Mouse (Mus musculus): Measurements from ENCODE around the gene Plg.

The Plg gene

DNA sequence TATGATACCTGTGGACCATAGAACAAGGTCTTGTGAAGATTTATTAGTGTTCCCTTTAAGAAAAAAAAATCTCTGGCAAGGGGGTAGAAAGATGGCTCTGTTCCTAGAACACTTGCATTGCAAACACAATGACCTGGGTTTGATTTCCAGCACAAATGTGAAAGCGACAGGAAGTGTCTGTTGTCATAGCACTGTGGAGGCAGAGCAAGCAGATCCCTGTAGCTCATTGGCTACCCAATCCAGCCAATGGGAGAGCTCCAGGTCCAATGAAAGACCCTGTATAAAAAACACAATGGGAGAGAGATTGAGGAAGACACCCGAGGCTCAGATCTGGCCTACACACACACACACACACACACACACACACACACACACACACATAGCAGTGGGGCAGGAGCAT, 4.1 kb downstream of the Plg start:
- in situ Hi-C loops (cut with MboI, MseI) = loop anchor here (5.0 kb wide), 2 partner anchors 335 to 355 kb away; no protein-coding TSS in a partner anchor

DNA sequence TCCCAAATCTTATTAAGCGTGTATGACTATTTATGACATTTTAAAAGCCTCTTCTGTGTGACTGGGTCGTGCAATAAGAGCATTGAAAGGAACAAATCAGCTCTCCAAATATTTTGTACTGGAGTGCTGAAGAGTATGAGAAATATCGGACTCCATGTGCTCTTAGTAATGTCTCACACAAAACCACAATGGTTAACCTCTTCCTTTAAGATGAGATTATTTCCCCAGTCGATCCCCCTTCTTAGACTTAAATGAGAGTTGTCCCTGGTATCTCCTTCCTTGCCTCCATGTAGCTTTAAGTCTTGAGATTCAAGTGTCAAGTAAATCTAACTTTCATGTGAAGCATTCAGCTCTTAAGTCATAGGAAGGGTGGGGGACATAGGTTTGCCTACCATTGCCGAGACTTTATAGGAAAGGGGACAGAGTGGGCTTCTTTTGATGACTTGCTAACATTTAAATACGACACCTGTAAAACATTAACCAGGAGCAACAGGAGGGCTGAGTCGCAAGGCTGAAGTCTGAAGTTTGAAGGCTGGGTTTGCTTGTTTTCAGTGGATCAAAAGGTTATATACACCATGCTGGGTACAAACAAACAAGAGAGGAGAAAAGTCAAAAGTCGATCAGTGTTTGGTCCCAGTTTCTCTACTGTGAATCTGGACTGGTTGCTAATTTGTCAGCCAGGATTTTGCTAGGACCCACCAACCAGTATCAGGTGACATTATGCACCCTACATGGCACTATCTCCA, 6.8 kb downstream of the Plg start:
- in situ Hi-C loops (cut with MboI, MseI) = loop anchor here in 1 of 2 experiments (5.0 kb wide), 1 partner anchor 338 kb away; no protein-coding TSS in a partner anchor

DNA sequence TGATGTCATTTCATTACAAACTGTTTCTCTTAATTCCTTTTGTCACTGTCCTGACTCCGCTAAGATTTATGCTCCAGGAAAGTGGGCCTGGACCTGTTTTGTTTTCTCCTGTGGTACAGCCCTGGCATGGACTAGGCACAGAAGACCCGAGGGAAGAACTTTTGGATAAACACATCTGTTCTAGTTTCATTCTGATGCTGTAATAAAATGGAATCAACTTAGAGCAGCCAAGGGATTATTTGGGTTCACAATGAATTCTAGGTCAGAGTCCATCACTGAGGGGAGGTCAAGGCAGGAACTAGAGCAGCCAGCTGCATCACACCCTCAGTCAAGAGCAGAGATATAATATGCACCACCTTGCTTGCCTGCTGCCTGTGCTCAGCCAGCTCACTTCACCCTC, 9.4 kb downstream of the Plg start:
- in situ Hi-C loops (cut with MboI, MseI) = loop anchor here in 1 of 2 experiments (5.0 kb wide), 1 partner anchor 340 kb away; no protein-coding TSS in a partner anchor

DNA sequence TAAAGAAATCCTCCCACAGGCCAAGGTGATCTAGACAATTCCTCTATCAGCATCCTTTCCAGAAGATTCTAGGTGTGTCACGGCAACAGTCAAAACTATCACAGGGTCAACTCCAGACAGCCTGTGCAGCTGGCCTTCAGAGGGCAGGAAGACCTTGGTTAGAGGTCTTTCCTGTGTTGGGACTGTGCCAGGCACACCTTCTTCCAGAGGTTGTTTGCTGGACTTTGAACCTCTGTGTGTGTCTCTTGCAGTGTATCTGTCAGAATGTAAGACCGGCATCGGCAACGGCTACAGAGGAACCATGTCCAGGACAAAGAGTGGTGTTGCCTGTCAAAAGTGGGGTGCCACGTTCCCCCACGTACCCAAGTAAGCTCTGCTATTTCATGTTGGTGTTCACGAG, 9.8 kb downstream of the Plg start:
- in situ Hi-C loops (cut with MboI, MseI) = loop anchor here in 1 of 2 experiments (5.0 kb wide), 1 partner anchor 341 kb away; no protein-coding TSS in a partner anchor

DNA sequence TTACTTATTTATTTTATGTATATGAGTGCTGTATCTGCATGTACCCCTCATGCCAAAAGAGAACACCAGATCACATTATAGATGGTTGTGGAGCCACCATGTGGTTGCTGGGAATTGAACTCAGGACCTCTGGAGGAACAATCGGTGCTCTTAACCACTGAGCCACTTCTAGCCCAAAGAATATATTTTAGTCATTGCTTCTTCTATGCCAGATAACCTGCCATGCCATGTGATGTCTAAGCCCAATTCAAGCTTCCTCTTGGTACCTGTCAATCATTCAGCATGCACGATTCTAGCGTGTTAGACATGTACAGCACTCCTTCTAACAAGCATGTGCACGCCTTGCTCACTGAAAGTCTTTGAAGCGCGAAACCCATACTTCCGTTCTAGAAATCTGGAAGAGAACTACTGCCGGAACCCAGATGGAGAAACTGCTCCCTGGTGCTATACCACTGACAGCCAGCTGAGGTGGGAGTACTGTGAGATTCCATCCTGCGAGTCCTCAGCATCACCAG, 17.8 kb downstream of the Plg start:
- in situ Hi-C loops (cut with MboI, MseI) = no loop called here

DNA sequence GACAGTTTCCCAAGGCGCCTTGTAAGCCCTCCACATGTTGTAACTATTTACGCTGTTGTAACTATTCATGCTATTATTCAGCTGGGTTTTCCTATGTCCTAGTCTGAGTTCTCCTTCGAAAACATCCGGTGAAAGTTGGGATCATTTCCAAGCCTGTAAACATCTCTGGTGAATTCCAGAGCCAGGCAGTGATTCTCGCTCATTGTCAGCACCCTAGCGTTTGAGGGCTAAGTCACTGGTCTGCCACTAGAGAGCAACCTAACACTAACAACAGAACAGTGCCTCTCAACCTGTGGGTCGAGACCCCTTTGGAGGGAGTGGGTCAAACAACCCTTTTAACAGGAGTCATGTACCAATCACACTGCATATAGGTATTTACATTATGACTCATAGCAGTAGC, 25.0 kb downstream of the Plg start:
- in situ Hi-C loops (cut with MboI, MseI) = no loop called here

DNA sequence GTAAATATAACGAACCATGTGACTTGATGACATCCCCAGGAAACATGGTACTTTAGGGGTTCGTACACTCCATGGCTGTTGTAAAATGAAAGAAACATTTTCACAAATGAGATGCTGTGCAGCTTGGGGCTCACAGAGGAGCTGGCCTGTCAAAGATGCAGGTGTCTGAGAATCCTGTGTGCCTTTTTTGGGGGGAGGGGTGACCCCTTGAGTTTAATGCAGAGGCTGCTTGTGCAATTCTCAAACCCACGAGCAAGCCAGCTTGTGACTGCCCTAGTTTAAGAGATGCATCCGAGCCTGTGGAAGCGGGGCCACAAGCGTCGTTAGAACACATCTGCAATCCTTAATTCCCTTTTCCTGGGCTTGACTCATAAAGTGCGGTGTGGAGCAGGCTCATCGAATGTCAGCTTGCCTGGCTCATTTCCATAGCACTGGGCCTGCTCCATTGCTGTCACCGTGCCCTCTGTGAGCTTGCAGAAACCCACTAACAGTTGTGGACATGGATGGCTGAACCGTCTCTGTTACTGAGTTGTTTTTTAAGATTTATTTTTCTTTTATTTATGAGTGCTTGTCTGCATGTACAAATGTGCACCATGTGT, 31.0 kb downstream of the Plg start:
- in situ Hi-C loops (cut with MboI, MseI) = no loop called here

DNA sequence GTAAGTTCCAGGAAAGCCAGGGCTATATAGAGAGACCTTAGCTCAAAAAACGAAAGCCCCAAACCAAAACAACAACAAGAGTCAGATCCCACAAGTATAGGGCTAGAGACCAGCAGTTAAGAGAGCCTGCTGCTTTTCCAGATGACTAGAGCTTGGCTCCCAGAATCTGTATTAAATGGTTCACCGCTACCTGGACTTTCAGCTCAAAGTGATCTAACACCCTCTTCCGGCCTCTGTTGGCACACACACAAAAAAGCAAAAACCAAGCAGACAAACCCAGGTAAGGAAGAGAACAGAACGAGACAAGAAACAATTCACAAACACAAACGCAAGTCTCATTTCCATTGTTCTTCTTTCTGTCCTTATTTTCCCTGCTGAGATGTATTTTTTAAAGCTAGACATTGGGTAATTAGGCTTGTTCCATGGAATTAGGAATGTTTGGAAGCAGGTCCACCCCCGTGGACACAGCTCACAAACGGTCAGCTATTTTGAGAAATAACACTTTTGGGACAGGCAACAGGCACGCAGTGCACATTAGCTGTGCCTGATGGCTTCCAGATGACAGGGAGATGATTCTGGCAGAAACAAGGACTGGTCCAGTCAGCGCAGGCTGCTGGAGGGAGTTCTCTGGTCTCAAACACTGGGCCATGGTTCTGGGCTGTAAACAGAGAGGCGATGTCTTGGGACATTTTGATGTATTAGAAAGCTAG, 33.9 kb downstream of the Plg start:
- in situ Hi-C loops (cut with MboI, MseI) = loop anchor here in 1 of 2 experiments (10.0 kb wide), 1 partner anchor 252 kb away; no protein-coding TSS in a partner anchor

DNA sequence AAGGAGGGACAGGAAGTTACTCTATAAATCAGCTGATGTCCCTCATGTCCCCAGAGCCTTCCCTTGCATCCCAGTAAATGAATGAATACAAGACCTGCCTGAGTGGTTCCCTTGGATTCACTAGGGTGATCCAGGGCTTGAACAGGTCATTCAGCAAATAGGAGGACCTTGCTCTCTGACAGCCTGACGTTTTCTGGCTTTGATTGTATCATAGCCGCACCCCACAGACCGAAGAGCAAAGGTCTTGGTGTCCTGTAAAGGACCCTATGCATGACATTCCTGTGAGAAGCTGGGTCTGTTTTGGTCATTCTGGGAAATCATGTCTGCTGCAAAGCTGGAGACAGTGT, 34.5 kb downstream of the Plg start:
- in situ Hi-C loops (cut with MboI, MseI) = loop anchor here in 1 of 2 experiments (10.0 kb wide), 1 partner anchor 252 kb away; no protein-coding TSS in a partner anchor

DNA sequence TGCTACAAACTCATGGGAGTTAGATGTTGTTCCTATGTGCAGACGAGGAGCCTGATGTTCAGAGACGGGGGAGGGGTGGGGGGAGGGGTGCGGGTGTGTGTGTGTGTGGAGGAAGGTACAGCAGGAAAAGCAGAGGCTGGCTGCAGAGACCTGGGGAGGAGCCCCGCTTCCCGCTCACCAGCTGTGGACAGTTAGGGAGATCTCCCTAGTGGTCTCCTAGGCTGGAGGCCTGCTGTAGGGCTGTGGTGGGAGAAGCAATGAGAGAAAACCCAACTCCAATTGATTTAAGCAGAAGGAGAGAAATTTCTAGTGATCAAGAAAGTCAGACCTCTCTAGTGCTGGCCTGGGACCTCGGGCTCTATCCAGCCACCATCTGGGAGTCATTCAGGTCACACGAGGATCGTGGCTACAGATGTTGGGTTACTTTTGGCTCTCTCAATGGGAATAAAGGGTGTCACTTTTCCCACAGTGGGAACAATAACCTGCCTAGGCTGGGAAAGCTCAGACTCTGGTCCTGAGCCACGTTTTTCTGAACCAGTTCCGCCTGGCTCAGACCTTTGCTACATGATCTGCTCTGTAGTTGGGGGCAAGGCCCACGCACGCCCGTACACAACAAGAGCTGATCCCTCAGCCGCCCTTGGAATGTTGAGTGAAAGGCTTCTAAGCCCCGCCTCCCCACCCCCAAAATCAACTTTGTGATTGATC, 36.8 kb downstream of the Plg start:
- in situ Hi-C loops (cut with MboI, MseI) = loop anchor here in 1 of 2 experiments (10.0 kb wide), 1 partner anchor 250 kb away; no protein-coding TSS in a partner anchor

DNA sequence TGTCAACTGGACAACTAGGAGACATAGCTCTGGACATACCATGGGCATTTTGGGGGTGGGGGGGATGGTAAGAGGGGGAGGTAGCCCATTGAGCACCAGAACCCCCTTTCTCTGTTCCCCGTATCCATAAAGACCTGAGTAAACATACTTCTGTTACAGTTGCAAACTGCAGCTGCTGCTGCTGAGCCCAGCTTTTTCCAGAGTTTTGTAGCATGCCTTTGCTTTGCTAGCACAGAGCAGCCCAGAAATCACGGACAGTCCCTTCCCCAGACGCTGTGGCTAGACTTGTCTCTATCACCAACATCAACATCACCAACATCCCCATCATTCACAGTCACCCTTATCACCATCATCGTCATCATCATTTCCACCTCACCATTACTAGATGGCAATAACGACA, 37.3 kb downstream of the Plg start:
- in situ Hi-C loops (cut with MboI, MseI) = loop anchor here in 1 of 2 experiments (10.0 kb wide), 1 partner anchor 249 kb away; no protein-coding TSS in a partner anchor

DNA sequence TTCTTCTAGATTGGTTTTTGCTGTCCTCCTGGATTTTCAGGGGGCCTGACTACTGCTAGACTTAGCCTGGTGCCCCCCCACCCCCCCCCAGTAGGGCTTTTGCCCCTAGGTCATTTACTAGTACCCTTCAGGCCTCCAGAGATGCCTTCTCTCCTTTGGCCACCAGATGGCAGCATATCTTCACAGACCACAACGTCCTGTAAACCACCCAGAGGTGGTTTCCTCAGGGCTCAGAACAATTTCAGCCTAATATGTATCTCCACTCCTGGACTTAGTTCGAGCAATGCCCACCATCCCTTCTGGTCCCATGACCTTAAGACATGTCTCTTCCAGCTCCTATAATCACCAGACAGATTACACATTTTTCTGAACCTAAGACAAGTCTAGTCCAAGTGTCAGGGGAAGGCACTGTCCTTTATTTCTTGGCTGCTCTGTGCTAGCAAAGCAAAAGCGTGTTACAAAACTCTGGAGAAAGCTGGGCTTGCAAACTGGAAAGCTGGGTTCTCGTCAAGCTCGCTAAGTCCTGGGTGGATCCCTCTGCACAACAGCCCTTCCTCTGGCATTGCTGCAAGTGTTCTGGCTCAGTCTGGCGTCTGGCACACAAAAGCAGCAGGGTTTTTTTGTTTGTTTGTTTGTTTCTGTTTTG, 38.0 kb downstream of the Plg start:
- in situ Hi-C loops (cut with MboI, MseI) = loop anchor here in 1 of 2 experiments (10.0 kb wide), 1 partner anchor 248 kb away; no protein-coding TSS in a partner anchor

DNA sequence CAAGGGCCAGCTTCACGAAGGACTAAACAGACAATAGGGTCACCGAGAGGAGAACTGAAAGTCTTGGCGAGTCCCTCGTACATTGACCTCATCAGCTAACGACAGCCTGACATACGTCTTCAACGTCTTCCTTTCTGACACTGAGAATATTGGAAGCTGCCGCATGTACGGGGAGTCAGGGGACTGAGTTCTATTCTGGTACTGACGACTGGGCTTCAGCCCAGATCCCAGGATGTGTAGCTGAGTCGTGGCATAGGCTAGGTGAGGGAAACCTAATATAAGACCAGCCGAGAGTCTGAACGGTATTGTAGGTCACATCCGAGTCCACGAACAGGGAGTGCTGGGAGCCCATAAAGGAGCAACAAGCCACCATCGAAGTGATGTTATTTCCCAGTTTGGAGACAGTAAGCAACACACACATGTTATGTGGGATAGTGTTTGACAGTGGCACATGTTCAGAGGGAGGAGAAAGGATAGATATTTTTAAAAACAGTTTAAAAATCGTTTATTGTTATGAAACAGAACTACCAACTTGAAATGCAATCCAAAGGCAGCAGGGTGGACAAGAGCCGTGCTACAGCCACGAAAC, 41.2 kb downstream of the Plg start:
- in situ Hi-C loops (cut with MboI, MseI) = loop anchor here in 1 of 2 experiments (10.0 kb wide), 1 partner anchor 245 kb away; no protein-coding TSS in a partner anchor

DNA sequence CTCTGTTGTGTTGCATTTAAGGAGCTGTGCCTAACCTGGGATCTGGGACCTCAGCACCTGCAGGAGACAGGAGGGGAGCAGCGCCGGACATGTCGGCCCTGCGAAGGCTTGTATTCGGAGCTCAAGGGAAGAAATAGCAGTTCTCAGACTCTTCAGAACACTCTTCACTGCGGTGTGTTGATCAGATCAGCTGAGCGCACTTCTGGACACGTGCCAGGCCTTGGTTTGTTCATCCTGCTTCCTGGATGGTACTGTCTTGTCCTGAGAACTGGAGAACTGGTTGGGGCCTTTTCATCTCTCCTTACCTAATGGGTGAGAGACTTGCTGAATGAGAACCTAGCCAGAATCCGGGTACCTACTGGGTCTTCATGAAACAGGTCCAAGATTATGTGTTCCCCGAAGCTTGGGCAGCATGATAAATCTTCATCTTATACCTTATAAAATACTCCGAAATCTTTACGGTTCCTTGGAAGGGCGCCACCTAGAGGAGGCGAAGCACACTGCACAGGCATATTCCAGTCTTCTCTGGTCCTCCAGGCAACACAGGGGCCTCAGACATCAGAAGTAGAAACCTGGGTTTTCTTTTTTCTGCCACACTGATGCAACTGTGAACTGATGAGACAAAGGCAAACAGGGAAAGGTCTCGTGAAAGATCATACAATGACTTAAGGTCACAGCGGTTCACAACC, 42.6 kb downstream of the Plg start:
- in situ Hi-C loops (cut with MboI, MseI) = no loop called here

DNA sequence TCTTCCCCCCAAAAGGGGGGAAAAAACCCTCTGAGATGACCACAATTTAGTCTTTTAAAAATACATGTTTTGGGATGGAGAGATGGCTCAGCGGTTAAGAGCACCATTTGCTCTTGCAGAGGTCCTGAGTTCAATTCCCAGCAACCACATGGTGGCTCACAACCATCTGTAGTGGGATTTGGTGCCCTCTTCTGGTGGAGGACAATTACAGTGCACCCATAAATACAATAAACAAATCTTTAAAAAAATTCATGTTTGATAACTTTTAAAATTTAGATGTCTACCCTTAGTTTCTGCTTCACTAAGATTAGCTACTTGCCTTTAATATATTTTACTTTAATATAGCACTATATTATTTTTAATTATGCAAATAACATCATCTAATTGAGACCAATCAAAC, 43.7 kb downstream of the Plg start:
- in situ Hi-C loops (cut with MboI, MseI) = no loop called here

DNA sequence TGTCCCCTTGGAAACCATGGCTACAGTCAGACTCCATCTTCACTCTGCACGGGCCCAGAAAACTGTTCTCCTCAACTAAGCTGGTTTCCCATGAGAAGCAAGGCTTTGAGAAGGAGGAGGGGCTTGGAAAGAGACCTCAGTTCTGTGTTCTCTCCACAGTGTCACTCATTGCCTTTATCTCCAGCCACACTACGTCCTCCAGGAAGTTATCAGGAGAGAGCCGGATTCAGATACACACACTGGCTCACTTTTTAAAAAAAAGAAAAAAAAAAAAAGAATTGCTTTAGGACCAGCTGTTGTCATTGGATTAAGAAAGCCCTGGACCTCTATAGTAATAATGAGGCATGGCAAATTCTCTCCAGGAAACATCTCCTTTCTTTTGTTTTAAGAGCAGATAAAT, 48.7 kb downstream of the Plg start:
- in situ Hi-C loops (cut with MboI, MseI) = no loop called here

DNA sequence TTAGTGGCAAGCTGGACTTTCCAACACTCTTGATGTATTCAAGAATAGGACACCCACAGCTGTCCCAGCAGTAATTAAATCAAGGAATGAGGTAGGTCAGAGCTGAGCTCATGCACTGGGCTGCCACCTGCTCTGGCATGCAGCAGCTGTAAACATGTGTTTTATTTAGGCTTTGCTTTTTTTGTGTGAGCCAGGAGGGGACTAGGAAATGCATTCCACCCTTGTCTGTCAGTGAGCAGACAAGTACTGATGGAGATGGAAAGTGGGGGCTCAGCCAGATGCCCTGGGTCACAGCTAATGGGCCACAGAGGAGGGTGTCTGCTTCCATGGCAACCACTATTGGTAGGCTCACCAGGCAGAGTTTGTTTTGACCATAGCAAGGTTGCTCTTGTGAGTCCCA, 50.0 kb downstream of the Plg start:
- in situ Hi-C loops (cut with MboI, MseI) = no loop called here

DNA sequence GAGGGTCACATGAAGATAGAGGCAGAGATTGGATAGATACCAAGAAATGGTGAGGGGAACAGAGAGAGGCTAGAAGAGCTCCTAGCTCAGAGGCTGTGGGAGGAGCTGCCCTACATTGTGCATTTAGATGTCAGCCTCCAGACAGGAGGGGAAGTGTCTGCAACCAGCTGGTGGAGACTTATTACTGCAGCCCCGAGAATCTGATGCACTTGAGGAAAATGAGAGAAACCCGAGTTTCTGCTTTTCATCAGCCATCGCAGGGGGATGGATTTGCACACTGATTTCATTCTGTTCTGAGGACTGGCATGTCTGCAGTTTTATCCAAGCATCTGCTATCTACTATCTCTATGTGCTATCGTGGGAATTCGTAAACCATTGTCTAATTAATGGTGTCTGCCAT, 53.3 kb downstream of the Plg start:
- in situ Hi-C loops (cut with MboI, MseI) = no loop called here

DNA sequence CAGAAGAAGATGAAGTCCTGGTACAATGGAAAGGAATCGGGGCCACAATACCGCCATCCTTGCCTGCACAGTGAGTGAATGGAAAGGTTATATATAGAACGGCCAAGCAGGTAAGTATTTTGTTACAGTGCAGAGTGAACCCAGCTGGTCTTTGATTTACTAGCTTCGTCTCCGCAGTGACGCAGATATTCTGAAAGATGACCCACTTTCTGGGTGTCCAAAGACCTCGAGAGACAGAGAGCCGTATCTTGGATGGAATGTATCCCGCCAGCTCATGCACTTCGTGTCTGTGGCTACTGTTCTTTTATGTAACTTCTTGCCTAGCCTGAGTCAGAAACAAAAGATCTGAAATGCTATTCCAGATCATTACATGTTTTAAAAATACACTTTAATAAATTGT, 59.4 kb downstream of the Plg start:
- in situ Hi-C loops (cut with MboI, MseI) = no loop called here

DNA sequence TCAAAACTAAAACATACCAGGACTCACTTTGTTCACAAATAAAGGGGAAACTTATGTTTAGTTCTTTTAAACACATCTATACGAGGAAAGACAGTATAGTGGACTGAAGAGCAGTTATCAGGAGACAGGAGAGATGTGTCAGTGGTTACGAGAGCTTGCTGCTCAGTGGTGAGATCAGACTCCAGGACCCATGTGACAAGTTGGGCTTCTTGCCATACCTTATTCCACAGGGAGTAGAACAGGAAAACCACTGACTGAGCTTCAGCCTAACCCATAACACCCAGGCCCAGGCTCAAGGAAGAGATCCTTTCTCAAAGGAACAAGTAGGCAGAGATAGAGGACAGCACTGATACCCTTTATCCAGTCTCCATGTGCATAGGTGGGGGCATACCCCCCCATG, 66.2 kb downstream of the Plg start:
- in situ Hi-C loops (cut with MboI, MseI) = no loop called here

Data from T-helper 17 cell (primary cell).